Mouse (Mus musculus): ENCODE measurements around the gene Hsbp1. TPM values are rescaled to one million over a fixed set of nuclear protein-coding genes. Genes with fewer than 3 reads are reported as not detected.
"Not testable (repeated sequence)": the region's sequence is repeated elsewhere in the genome, so short reads cannot be mapped to it uniquely, and the experiment has no call there.

The Hsbp1 gene
- polyA plus RNA-seq, 1 experiment, result 224 TPM

DNA sequence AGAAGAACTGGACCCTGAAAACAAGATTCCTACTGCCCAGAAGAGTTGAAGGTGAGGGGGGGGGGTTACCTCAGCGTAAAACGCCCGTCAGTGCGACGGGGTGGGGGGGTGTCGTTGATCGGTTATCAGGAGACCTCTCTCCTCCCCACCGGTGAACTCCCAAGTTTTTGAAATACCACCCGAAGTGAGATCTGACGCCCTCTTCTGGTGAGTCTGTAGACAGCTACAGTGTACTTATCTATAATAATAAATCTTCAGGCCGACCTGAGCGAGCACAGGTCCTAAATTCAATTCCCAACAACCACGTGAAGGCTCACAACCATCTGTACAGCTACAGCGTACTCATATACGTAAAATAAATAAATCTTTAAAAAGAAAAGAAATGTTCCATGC, 1.4 kb downstream of the Hsbp1 start:
- Histone ChIP-seq H3K4me3 (ENCODE audit: insufficient read depth, low read length) (peak overlapping the region; percentile 91; the same call in 1 of the 2 replicates), H3K4me1 (ENCODE audit: control insufficient read depth, insufficient read depth, low read length) (no peaks in the 10 kb centered on the region), H3K27ac (ENCODE audit: insufficient read depth, low read length) (no peak overlapping the region)
- TF ChIP-seq POLR2A (IDR thresholded peaks at IDR 0.05; ENCODE audit: low read depth, low read length) (no peak), CTCF (IDR thresholded peaks at IDR 0.05; ENCODE audit: borderline replicate concordance, insufficient read depth, low read length) (no peak)

DNA sequence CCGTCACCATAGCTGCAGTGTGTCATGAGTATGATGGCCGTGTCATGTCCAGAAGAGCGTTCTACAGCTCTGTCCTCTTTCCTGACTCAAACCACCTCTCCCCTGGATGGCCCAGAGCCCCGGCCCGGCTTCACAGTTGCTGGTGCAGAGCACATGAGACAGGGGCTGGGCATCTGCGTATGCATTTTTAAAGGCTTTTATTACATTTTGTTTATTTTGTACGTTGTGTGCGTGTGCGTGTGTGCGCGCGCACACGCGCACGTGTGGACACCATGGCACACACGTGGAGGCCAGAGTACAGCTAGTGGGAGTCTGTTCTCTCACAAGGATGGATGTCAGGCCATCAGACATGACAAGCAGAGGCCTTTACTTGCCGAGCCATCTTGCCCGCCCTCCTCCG, 7.4 kb downstream of the Hsbp1 start:
- TF ChIP-seq CTCF (IDR thresholded peaks at IDR 0.05; ENCODE audit: borderline replicate concordance, insufficient read depth, low read length) (no peak), POLR2A (IDR thresholded peaks at IDR 0.05; ENCODE audit: low read depth, low read length) (no peak)
- Histone ChIP-seq H3K4me1 (ENCODE audit: control insufficient read depth, insufficient read depth, low read length) (no peaks in the 10 kb centered on the region), H3K27ac (ENCODE audit: insufficient read depth, low read length) (no peak overlapping the region), H3K4me3 (ENCODE audit: insufficient read depth, low read length) (no peak overlapping the region)

DNA sequence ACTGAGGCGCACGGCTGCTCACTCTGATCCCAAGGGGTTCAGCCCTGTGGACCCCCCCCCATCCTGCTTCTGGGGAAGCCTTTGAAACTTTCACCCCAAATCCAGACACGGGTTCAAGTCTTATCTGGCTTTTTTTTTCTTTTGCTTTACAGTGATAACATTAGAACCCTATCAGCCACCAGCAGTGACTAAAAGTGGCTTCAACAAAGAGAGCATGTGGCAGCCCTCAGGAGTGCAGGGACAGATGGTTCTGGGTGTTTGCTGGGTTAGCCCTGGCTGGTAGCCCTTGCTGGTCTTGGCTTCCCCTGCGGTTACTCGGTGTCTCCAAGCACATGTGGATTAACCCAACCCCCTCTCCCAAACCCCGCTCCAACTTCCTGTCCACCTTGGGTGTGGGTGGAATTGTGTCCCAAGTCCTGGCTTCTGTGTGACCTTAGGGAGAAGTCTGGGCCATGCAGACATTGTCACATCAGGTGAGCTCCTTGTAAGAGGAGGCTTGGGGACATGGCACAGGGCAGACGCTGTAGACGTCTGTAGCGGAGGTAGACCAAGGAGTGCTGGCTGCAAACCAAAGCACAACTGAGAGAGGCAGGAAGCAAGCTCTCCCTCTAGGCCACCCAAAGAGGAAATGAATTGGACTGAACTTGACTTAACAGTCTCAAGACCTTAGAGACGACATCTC, 8.8 kb downstream of the Hsbp1 start:
- TF ChIP-seq POLR2A (IDR thresholded peaks at IDR 0.05; ENCODE audit: low read depth, low read length) (no peak), CTCF (IDR thresholded peaks at IDR 0.05; ENCODE audit: borderline replicate concordance, insufficient read depth, low read length) (no peak)
- H3K4me1 ChIP-seq (ENCODE audit: control insufficient read depth, insufficient read depth, low read length), result no peaks in the 10 kb centered on the region
- no peak overlapping the region for H3K4me3 ChIP-seq (ENCODE audit: insufficient read depth, low read length)
- no peak overlapping the region for H3K27ac ChIP-seq (ENCODE audit: insufficient read depth, low read length)

DNA sequence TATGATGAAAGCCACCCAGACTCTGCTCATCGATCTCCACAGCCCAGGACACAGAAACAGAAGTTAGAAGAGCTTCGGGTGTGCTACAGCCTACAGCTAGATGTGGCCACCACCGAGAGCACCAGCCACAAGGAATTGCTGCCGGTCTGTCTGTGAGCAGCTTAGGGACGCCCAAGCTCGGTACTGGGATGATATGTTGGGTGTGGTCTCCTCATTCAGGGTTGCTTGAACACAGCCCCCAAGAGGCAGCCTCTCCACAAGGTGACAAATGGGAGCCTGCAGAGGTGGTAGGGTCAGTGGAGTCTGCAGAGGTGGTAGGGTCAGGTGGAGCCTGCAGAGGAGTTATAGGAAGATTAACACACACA, 9.4 kb downstream of the Hsbp1 start:
- Histone ChIP-seq H3K4me3 (ENCODE audit: insufficient read depth, low read length) (no peak overlapping the region), H3K4me1 (ENCODE audit: control insufficient read depth, insufficient read depth, low read length) (no peaks in the 10 kb centered on the region), H3K27ac (ENCODE audit: insufficient read depth, low read length) (no peak overlapping the region)
- no peak for TF ChIP-seq CTCF (IDR thresholded peaks at IDR 0.05; ENCODE audit: borderline replicate concordance, insufficient read depth, low read length)
- TF ChIP-seq POLR2A (IDR thresholded peaks at IDR 0.05; ENCODE audit: low read depth, low read length), result no peak

DNA sequence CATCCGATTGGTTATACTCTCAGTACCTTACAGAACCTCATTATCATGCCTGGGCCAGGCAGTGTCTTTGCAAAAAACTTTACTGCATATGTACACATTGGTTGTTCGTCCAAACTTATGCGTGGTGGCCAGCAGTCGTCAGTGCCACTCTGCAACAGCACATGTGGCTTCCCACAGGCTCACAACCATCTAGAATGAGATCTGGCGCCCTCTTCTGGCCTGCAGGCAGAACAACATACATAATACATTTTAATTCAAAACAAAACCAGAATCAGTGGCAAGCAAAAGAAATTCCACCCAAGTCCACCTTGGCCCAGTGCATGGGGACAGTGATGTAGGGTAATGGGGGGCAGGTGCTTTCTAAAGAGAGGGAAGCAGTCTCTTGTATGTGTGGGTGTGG, 12.3 kb downstream of the Hsbp1 start:
- TF ChIP-seq CTCF (IDR thresholded peaks at IDR 0.05; ENCODE audit: borderline replicate concordance, insufficient read depth, low read length), result peak; percentile 25; the same call in 1 of the 2 replicates
- not testable (repeated sequence) for H3K4me3 ChIP-seq (ENCODE audit: insufficient read depth, low read length); H3K27ac ChIP-seq (ENCODE audit: insufficient read depth, low read length); H3K4me1 ChIP-seq (ENCODE audit: control insufficient read depth, insufficient read depth, low read length)

DNA sequence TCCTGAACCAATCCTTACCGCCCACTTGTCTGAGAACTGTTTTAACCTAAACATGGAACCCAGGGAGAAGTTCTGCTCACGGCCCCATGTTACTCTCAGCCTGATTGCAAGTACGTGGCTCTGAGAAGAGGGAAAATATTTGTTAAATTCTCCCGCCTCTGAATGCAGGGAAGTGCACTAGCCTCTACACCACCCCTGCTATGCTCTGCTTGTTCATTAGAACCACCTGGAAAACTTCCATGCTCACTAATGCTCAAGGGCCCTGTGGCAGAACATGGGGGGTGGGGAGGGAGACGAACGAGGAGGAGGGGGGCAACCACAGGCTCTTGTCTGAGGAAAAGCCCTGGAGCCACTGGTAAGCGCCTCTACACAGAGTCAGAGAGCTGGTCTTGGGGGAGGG, 13.9 kb downstream of the Hsbp1 start:
- Histone ChIP-seq H3K4me3 (ENCODE audit: insufficient read depth, low read length) (no peak overlapping the region), H3K4me1 (ENCODE audit: control insufficient read depth, insufficient read depth, low read length) (no peaks in the 10 kb centered on the region), H3K27ac (ENCODE audit: insufficient read depth, low read length) (no peak overlapping the region)
- TF ChIP-seq POLR2A (IDR thresholded peaks at IDR 0.05; ENCODE audit: low read depth, low read length) (no peak), CTCF (IDR thresholded peaks at IDR 0.05; ENCODE audit: borderline replicate concordance, insufficient read depth, low read length) (no peak)

DNA sequence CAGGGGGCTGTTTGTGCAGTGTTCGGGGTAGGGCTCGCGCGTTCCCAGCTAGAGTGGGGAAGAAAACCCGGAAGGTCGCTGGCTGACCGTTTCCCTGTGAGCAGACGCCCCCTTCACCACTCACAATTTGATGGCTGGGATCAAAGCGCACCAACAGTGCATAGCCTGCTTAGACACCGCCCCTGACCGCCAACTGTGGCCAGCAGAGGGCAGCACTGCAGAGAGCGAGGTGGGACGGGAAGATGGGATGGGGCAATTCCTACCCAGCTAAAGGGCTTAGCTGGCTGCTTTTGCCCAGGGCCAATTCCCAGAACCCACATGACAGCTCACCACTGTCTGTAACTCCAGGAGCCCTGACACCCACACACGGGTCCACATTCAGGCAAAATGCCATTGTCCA, 14.5 kb downstream of the Hsbp1 start:
- TF ChIP-seq POLR2A (IDR thresholded peaks at IDR 0.05; ENCODE audit: low read depth, low read length) (no peak), CTCF (IDR thresholded peaks at IDR 0.05; ENCODE audit: borderline replicate concordance, insufficient read depth, low read length) (peak; percentile 94)
- no peak overlapping the region for H3K27ac ChIP-seq (ENCODE audit: insufficient read depth, low read length)
- H3K4me1 ChIP-seq (ENCODE audit: control insufficient read depth, insufficient read depth, low read length), result no peaks in the 10 kb centered on the region
- H3K4me3 ChIP-seq (ENCODE audit: insufficient read depth, low read length), result no peak overlapping the region

DNA sequence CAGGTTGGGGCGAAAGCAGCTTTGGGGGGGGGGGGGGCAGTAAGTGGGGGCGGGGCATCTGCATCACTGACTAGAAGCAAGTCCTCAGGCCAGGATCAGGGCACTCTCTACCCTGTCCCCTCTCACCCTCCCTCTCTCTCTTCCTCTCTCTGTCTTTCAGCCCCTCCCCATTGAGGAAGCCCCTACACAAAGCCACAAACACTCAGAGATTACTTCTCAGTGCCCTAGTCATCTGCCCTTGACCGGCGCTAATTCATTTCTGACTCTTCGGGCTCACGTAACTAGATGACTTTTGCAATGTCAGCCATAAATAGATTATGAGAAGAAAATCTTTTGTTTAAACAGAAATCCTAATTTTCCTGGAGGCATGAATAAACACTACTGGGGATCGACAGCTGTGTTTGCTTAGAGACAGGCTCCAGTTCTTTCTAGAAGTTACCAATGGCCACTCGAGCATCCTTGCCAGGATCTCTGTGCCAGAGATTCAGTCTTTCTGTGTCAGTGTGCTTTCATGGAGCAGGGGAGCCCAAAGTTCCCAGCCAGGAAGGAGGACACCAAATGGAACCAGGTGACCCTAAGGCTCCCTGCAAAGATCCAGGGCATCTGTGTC, 16.5 kb downstream of the Hsbp1 start:
- Histone ChIP-seq H3K27ac (ENCODE audit: insufficient read depth, low read length) (no peak overlapping the region), H3K4me1 (ENCODE audit: control insufficient read depth, insufficient read depth, low read length) (no peaks in the 10 kb centered on the region), H3K4me3 (ENCODE audit: insufficient read depth, low read length) (no peak overlapping the region)
- TF ChIP-seq POLR2A (IDR thresholded peaks at IDR 0.05; ENCODE audit: low read depth, low read length) (no peak), CTCF (IDR thresholded peaks at IDR 0.05; ENCODE audit: borderline replicate concordance, insufficient read depth, low read length) (no peak)

DNA sequence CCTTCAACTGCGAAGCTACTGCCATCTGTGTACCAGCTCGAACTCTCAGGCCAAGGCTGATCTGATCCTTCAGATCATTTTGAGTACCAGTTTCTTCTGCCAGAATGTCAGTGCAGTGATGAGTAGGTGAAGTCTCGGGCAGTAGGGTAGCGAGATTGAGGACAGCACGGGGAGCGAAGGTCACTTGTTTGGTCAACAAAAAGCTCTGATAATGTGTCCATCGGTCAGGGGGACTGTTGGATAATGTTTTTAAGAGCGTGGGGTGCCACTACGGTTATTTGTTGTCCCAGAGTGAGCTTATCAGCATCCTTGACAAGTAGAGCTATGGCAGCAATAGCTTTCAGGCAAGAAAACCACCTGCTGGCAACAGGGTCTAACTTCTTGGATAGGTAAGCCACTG, 30.4 kb downstream of the Hsbp1 start:
- not testable (repeated sequence) for H3K4me3 ChIP-seq (ENCODE audit: insufficient read depth, low read length); H3K27ac ChIP-seq (ENCODE audit: insufficient read depth, low read length); H3K4me1 ChIP-seq (ENCODE audit: control insufficient read depth, insufficient read depth, low read length)

DNA sequence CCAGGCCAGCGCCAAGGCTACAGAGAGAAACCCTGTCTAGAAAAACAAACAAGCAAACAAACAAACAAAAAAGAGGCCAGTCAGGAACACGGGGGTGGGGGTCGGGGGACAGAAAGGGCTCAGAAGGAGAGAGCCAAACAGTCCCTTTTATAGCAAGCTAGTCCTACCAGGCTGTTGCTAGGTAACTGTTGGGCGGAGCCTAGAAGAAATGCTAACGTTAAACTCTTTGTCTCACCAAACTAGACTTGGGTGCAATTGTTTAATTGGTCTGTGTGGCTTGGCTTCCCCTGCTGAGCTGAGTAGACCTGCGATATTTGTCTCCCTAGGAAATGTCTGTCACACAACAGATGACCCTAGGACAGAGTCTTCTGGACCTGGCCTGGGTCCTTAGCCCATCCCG, 34.2 kb downstream of the Hsbp1 start:
- no peak for TF ChIP-seq CTCF (IDR thresholded peaks at IDR 0.05; ENCODE audit: borderline replicate concordance, insufficient read depth, low read length)
- TF ChIP-seq POLR2A (IDR thresholded peaks at IDR 0.05; ENCODE audit: low read depth, low read length), result no peak
- H3K4me1 ChIP-seq (ENCODE audit: control insufficient read depth, insufficient read depth, low read length), result no peaks in the 10 kb centered on the region
- H3K27ac ChIP-seq (ENCODE audit: insufficient read depth, low read length), result no peak overlapping the region
- H3K4me3 ChIP-seq (ENCODE audit: insufficient read depth, low read length), result no peak overlapping the region

All from embryonic fibroblast, embryonic 13.5 days (primary cell).